In the genomic region with DNA sequence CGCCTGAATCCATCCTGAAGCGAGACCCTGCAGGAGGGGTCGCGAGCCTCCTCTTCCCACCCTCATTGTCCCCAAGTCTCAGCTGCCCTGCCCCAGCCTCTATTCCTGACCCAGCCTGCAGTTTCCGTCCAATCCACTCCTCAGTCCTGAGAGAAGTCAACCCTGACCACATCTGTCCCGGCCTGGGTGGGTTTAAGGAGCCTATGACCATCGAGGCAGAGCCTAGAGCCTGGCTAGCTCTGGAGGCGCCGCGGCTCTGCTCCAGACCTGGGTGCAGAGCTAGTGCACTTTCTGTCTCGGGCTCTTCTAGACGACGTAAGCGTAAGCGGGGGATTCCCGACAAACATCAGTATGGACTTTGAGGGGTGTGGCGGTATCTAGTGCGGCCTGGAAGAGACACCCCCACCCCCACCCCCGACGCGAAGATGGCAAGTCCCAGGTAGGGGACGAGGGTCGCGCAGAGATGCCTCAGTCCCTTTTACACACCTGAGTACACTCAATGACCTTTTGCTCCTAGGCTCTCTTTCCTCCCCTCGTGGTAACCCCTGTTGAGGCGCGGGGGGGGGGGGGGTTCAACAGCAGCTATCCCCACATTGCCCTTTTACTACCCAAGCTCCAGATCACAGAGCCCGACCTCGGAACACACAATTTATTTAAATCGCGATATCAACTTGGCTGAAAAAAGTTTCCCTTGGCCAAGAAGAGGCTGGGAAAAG, we compare ENCODE assay signal across 1 mouse cellular context.
TF ChIP-seq lines count a peak whose summit lies in the region.

No protein-coding gene starts in this region.

TF ChIP-seq in MEL, 35 proteins besides CTCF, POLR2A, EP300 and RAD21:
- TF ChIP-seq USF2 (IDR thresholded peaks at IDR 0.05; ENCODE audit: borderline replicate concordance in 1 of 2, insufficient read depth in 1 of 2, low read depth in 1 of 2, low read length in 2 of 2), result no peak
- TF ChIP-seq MAX (IDR thresholded peaks at IDR 0.05; ENCODE audit: low read length), result no peak
- no peak for TF ChIP-seq NRF1 (IDR thresholded peaks at IDR 0.05; ENCODE audit: insufficient read depth, low read depth, low read length, poor library complexity, severe bottlenecking)
- no peak for TF ChIP-seq ZNF384 (IDR thresholded peaks at IDR 0.05; ENCODE audit: low read depth, low read length)
- TF ChIP-seq E2F4 (IDR thresholded peaks at IDR 0.05; ENCODE audit: borderline replicate concordance, low read depth, low read length), result no peak
- TF ChIP-seq KAT2A (conservative IDR thresholded peaks at IDR 0.05; ENCODE audit: low read depth, low read length), result no peak
- TF ChIP-seq USF1 (IDR thresholded peaks at IDR 0.05; ENCODE audit: low read depth, low read length), result no peak
- no peak for TF ChIP-seq ZKSCAN1 (IDR thresholded peaks at IDR 0.05; ENCODE audit: low read depth, low read length)
- no peak for TF ChIP-seq MYC (IDR thresholded peaks at IDR 0.05; ENCODE audit: low read depth, low read length)
- no peak for TF ChIP-seq POLR2AphosphoS2 (IDR thresholded peaks at IDR 0.05; ENCODE audit: low read length)
- no peak for TF ChIP-seq MEF2A (IDR thresholded peaks at IDR 0.05; ENCODE audit: extremely low read depth, insufficient replicate concordance, low read depth, low read length, poor library complexity, severe bottlenecking)
